Mouse (Mus musculus): ENCODE results near the gene Rtl4.

The Rtl4 gene

GRCm38 (mm10) chrX:144688207-144689118 lies at the start of gene Rtl4:
TSS of gene Rtl4 (plus strand) at chrX:144688907.
- no peak for DNase-seq (ENCODE audit: extremely low read depth, low read depth)

- peak; percentile 32 for DNase-seq (ENCODE audit: extremely low read depth, low read depth)
Measured at GRCm38 (mm10) chrX:144644756-144645155, 44.0 kb upstream of the Rtl4 start.

GRCm38 (mm10) chrX:144645394-144645793 lies 43.3 kb upstream of the Rtl4 start:
- DNase-seq (ENCODE audit: extremely low read depth, low read depth), result peak; percentile 47

GRCm38 (mm10) chrX:144652196-144652595 lies 36.5 kb upstream of the Rtl4 start:
- no peak for DNase-seq (ENCODE audit: extremely low read depth, low read depth)

- DNase-seq (ENCODE audit: extremely low read depth, low read depth), result no peak
Measured at GRCm38 (mm10) chrX:144687742-144688141, 965 bp upstream of the Rtl4 start.

- no peak for DNase-seq (ENCODE audit: extremely low read depth, low read depth)
Measured at GRCm38 (mm10) chrX:144688142-144688206, 733 bp upstream of the Rtl4 start, which contains the start of gene Trpc5. TSS of gene Trpc5 (minus strand) at chrX:144688180.

GRCm38 (mm10) chrX:144689119-144689858 lies 582 bp downstream of the Rtl4 start:
- DNase-seq (ENCODE audit: extremely low read depth, low read depth), result no peak

- DNase-seq (ENCODE audit: extremely low read depth, low read depth), result no peak
Measured at GRCm38 (mm10) chrX:144689859-144690181, 1.1 kb downstream of the Rtl4 start.

- no peak for DNase-seq (ENCODE audit: extremely low read depth, low read depth)
Measured at GRCm38 (mm10) chrX:144716330-144716729, 27.6 kb downstream of the Rtl4 start.

GRCm38 (mm10) chrX:144747528-144748049 lies 58.9 kb downstream of the Rtl4 start:
- DNase-seq (ENCODE audit: extremely low read depth, low read depth), result no peak

- peak; percentile 25 for DNase-seq (ENCODE audit: extremely low read depth, low read depth)
Measured at GRCm38 (mm10) chrX:144986980-144987379, 298.3 kb downstream of the Rtl4 start.

- no peak for DNase-seq (ENCODE audit: extremely low read depth, low read depth)
Measured at GRCm38 (mm10) chrX:145065484-145065913, 376.8 kb downstream of the Rtl4 start.

- DNase-seq (ENCODE audit: extremely low read depth, low read depth), result no peak
Measured at GRCm38 (mm10) chrX:145089802-145090201, 401.1 kb downstream of the Rtl4 start.

GRCm38 (mm10) chrX:145090360-145090759 lies 401.7 kb downstream of the Rtl4 start:
- DNase-seq (ENCODE audit: extremely low read depth, low read depth), result peak; percentile 45

GRCm38 (mm10) chrX:145090964-145091363 lies 402.3 kb downstream of the Rtl4 start:
- DNase-seq (ENCODE audit: extremely low read depth, low read depth), result no peak
